Mouse (Mus musculus) adrenal gland, postnatal 36 days (tissue): ENCODE results near the gene Dctn3. TPM values are rescaled to one million over a fixed set of nuclear protein-coding genes. Genes with fewer than 3 reads are reported as not detected.
"Not testable (repeated sequence)": the region's sequence is repeated elsewhere in the genome, so short reads cannot be mapped to it uniquely, and the experiment has no call there.

Experiments
- DNase-seq, 2 experiments: peaks; one replicate each; pipeline ENCODE4 v3.0.0; 2021; ENCODE audit warnings: mixed read lengths in 1 of 2
- long read RNA-seq, 2 experiments: library from polyadenylated mRNA; stranded (forward); transcript quantifications; one replicate each; pipeline ENCODE4 v2.0.0; 2021; ENCODE audit warnings: borderline sequencing depth in 2 of 2
- total RNA-seq, 2 experiments: library from RNA; stranded (reverse); gene quantifications; 2 replicates each; pipeline ENCODE4 v1.2.3; 2021

The Dctn3 gene
- total RNA-seq = 100 to 1,000 TPM; 103 to 123 TPM
- long read RNA-seq, experiment 1, transcript Dctn3-201 (7 exons, 973 nt) = major isoform, 211 of 223 reads
- long read RNA-seq, experiment 1, partial matches to known transcripts = 5 of 223 reads
- long read RNA-seq, experiment 1, other reads (novel, unspliced or antisense) = 3 of 223 reads
- long read RNA-seq, experiment 2, transcript Dctn3-201 (7 exons, 973 nt) = major isoform, 70 of 72 reads
- long read RNA-seq, experiment 2, partial matches to known transcripts = 1 of 72 reads
- long read RNA-seq, experiment 2, other reads (novel, unspliced or antisense) = 0 of 72 reads

GRCm38 (mm10) chr4:41722918-41723351 is at the start of gene Dctn3:
Gene Dctn3 (minus strand): TSS chr4:41723170.
- peak; percentile 89 to 90 for DNase-seq

GRCm38 (mm10) chr4:41767301-41767700 is 44.3 kb upstream of the Dctn3 start:
- not testable (repeated sequence) for DNase-seq

- not testable (repeated sequence) for DNase-seq
Observed at GRCm38 (mm10) chr4:41763176-41763575, 40.2 kb upstream of the Dctn3 start.

GRCm38 (mm10) chr4:41762688-41763114 is 39.7 kb upstream of the Dctn3 start:
- DNase-seq = peak in 1 of 2 experiments; percentile 62

- DNase-seq = no peak
Observed at GRCm38 (mm10) chr4:41762099-41762687, 39.2 kb upstream of the Dctn3 start.

GRCm38 (mm10) chr4:41761680-41762079 is 38.7 kb upstream of the Dctn3 start:
- DNase-seq = no peak

- DNase-seq = no peak
Observed at GRCm38 (mm10) chr4:41760911-41761310, 37.9 kb upstream of the Dctn3 start.

GRCm38 (mm10) chr4:41760288-41760721 is 37.3 kb upstream of the Dctn3 start:
- peak; percentile 96 for DNase-seq

GRCm38 (mm10) chr4:41759656-41760287 is 36.8 kb upstream of the Dctn3 start:
- no peak for DNase-seq

GRCm38 (mm10) chr4:41759206-41759605 is 36.2 kb upstream of the Dctn3 start:
- DNase-seq = peak; percentile 70 to 75

GRCm38 (mm10) chr4:41758701-41759100 is 35.7 kb upstream of the Dctn3 start:
- no peak for DNase-seq

- DNase-seq = peak in 1 of 2 experiments; percentile 28
Observed at GRCm38 (mm10) chr4:41758021-41758420, 35.1 kb upstream of the Dctn3 start.

GRCm38 (mm10) chr4:41757321-41757720 is 34.4 kb upstream of the Dctn3 start:
- DNase-seq = no peak

- no peak for DNase-seq
Observed at GRCm38 (mm10) chr4:41756440-41756839, 33.5 kb upstream of the Dctn3 start.

- peak; percentile 86 to 90 for DNase-seq
Observed at GRCm38 (mm10) chr4:41755338-41756305, 32.7 kb upstream of the Dctn3 start, which contains the start of gene Sigmar1. Gene Sigmar1 (minus strand): TSS chr4:41756157.

- peak in 1 of 2 experiments; percentile 80 for DNase-seq
Observed at GRCm38 (mm10) chr4:41754797-41755337, 31.9 kb upstream of the Dctn3 start, which contains the start of gene Galt. Gene Galt (plus strand): TSS chr4:41755228.

- no peak for DNase-seq
Observed at GRCm38 (mm10) chr4:41745021-41745420, 22.1 kb upstream of the Dctn3 start.

GRCm38 (mm10) chr4:41744131-41744530 is 21.2 kb upstream of the Dctn3 start:
- no peak for DNase-seq

GRCm38 (mm10) chr4:41741158-41741560 is 18.2 kb upstream of the Dctn3 start:
- DNase-seq = peak; percentile 95

GRCm38 (mm10) chr4:41740380-41741157 is 17.6 kb upstream of the Dctn3 start:
- peak; percentile 73 to 78 for DNase-seq
